Mouse (Mus musculus): ENCODE measurements around the gene Gnb1l. TPM values are rescaled to one million over a fixed set of nuclear protein-coding genes. Genes with fewer than 3 reads are reported as not detected.
A peak's percentile ranks its signal among the peaks of the same experiment; 100 is the strongest.

Gene Gnb1l
- total and polyA plus RNA-seq, 2 experiments from 2014 or later = 12.3 to 16.9 TPM

- no peak overlapping the region for H3K27ac ChIP-seq (ENCODE audit: low read depth, low read length)
- peaks cover 5% of the 10 kb centered on the region; the same call in 1 of the 2 replicates for H3K4me1 ChIP-seq (ENCODE audit: insufficient read depth)
- H3K9ac ChIP-seq = no peak overlapping the region
- no peak for ATAC-seq
- H3K36me3 ChIP-seq (ENCODE audit: insufficient read depth) = no peaks in the 10 kb centered on the region
- TF ChIP-seq CTCF (IDR thresholded peaks at IDR 0.05; ENCODE audit: low read depth) = no peak
- peaks cover 96% of the 10 kb centered on the region for H3K27me3 ChIP-seq (ENCODE audit: insufficient read depth, low read length)
- DNase-seq = no peak
- WGBS = 24% methylated on average over 10 of the region's 10 CpGs
- H3K4me3 ChIP-seq (ENCODE audit: low read depth, low read length) = no peak overlapping the region
- no peak overlapping the region for H3K4me2 ChIP-seq (ENCODE audit: low read depth)
- no peaks in the 10 kb centered on the region for H3K9me3 ChIP-seq (ENCODE audit: low read length)
Measured at GRCm38 (mm10) chr16:18584901-18585510, 86.5 kb downstream of the Gnb1l start.

- Histone ChIP-seq H3K36me3 (ENCODE audit: insufficient read depth) (no peaks in the 10 kb centered on the region), H3K9ac (no peak overlapping the region), H3K27me3 (ENCODE audit: insufficient read depth, low read length) (peaks cover 96% of the 10 kb centered on the region), H3K4me2 (ENCODE audit: low read depth) (no peak overlapping the region), H3K9me3 (ENCODE audit: low read length) (no peaks in the 10 kb centered on the region), H3K4me1 (ENCODE audit: insufficient read depth) (peaks cover 5% of the 10 kb centered on the region; the same call in 1 of the 2 replicates), H3K27ac (ENCODE audit: low read depth, low read length) (no peak overlapping the region), H3K4me3 (ENCODE audit: low read depth, low read length) (no peak overlapping the region)
- WGBS = 18% methylated on average over 10 of the region's 10 CpGs
- ATAC-seq (no peak), DNase-seq (no peak)
- TF ChIP-seq CTCF (IDR thresholded peaks at IDR 0.05; ENCODE audit: low read depth) = no peak
Measured at GRCm38 (mm10) chr16:18585676-18586075, 87.2 kb downstream of the Gnb1l start.

- peak overlapping the region; percentile 57 for H3K4me2 ChIP-seq (ENCODE audit: low read depth)
- 0 out of 2 replicates have a peak overlapping the region, but pooled peaks have one; percentile 14 for H3K9ac ChIP-seq
Measured at GRCm38 (mm10) chr16:18586076-18586905, 87.8 kb downstream of the Gnb1l start.

GRCm38 (mm10) chr16:18586906-18587546 is 88.5 kb downstream of the Gnb1l start:
- peak overlapping the region; percentile 37 for H3K4me3 ChIP-seq (ENCODE audit: low read depth, low read length)
- peaks cover 5% of the 10 kb centered on the region; the same call in 1 of the 2 replicates for H3K4me1 ChIP-seq (ENCODE audit: insufficient read depth)
- H3K9me3 ChIP-seq (ENCODE audit: low read length) = no peaks in the 10 kb centered on the region
- ATAC-seq (no peak), DNase-seq (no peak)
- H3K27ac ChIP-seq (ENCODE audit: low read depth, low read length) = no peak overlapping the region
- peak overlapping the region; percentile 57 for H3K4me2 ChIP-seq (ENCODE audit: low read depth)
- no peaks in the 10 kb centered on the region for H3K36me3 ChIP-seq (ENCODE audit: insufficient read depth)
- 5% methylated on average over 28 of the region's 62 CpGs for WGBS
- H3K27me3 ChIP-seq (ENCODE audit: insufficient read depth, low read length) = peaks cover 94% of the 10 kb centered on the region
- TF ChIP-seq CTCF (IDR thresholded peaks at IDR 0.05; ENCODE audit: low read depth) = no peak
- H3K9ac ChIP-seq = no peak overlapping the region

More at GRCm38 (mm10) chr16:18586076-18586905, 87.8 kb downstream of the Gnb1l start:
- Histone ChIP-seq H3K9me3 (ENCODE audit: low read length) (no peaks in the 10 kb centered on the region), H3K36me3 (ENCODE audit: insufficient read depth) (no peaks in the 10 kb centered on the region), H3K4me1 (ENCODE audit: insufficient read depth) (peaks cover 5% of the 10 kb centered on the region; the same call in 1 of the 2 replicates), H3K27me3 (ENCODE audit: insufficient read depth, low read length) (peaks cover 96% of the 10 kb centered on the region), H3K4me3 (ENCODE audit: low read depth, low read length) (peak overlapping the region; percentile 37), H3K27ac (ENCODE audit: low read depth, low read length) (no peak overlapping the region)
- DNase-seq = no peak
- ATAC-seq = no peak
- WGBS = 3% methylated on average over 82 of the region's 83 CpGs
- no peak for TF ChIP-seq CTCF (IDR thresholded peaks at IDR 0.05; ENCODE audit: low read depth)

- 6% methylated on average over 57 of the region's 57 CpGs for WGBS
- Histone ChIP-seq H3K4me1 (ENCODE audit: insufficient read depth) (peaks cover 5% of the 10 kb centered on the region; the same call in 1 of the 2 replicates), H3K36me3 (ENCODE audit: insufficient read depth) (no peaks in the 10 kb centered on the region), H3K27me3 (ENCODE audit: insufficient read depth, low read length) (peaks cover 90% of the 10 kb centered on the region), H3K4me2 (ENCODE audit: low read depth) (no peak overlapping the region), H3K9ac (no peak overlapping the region), H3K27ac (ENCODE audit: low read depth, low read length) (no peak overlapping the region), H3K9me3 (ENCODE audit: low read length) (no peaks in the 10 kb centered on the region), H3K4me3 (ENCODE audit: low read depth, low read length) (no peak overlapping the region)
- no peak for TF ChIP-seq CTCF (IDR thresholded peaks at IDR 0.05; ENCODE audit: low read depth)
- DNase-seq (no peak), ATAC-seq (peak; percentile 8; the same call in 1 of the 2 replicates)
Measured at GRCm38 (mm10) chr16:18587847-18588737, 89.6 kb downstream of the Gnb1l start.

GRCm38 (mm10) chr16:18588738-18589055 is 90.2 kb downstream of the Gnb1l start:
- Histone ChIP-seq H3K36me3 (ENCODE audit: insufficient read depth) (no peaks in the 10 kb centered on the region), H3K4me1 (ENCODE audit: insufficient read depth) (peaks cover 5% of the 10 kb centered on the region; the same call in 1 of the 2 replicates), H3K9ac (no peak overlapping the region), H3K4me2 (ENCODE audit: low read depth) (no peak overlapping the region), H3K9me3 (ENCODE audit: low read length) (no peaks in the 10 kb centered on the region), H3K27me3 (ENCODE audit: insufficient read depth, low read length) (peaks cover 88% of the 10 kb centered on the region), H3K4me3 (ENCODE audit: low read depth, low read length) (no peak overlapping the region), H3K27ac (ENCODE audit: low read depth, low read length) (no peak overlapping the region)
- 5% methylated on average over 31 of the region's 31 CpGs for WGBS
- ATAC-seq (no peak), DNase-seq (no peak)
- TF ChIP-seq CTCF (IDR thresholded peaks at IDR 0.05; ENCODE audit: low read depth) = no peak

Data from forebrain, postnatal 0 days (tissue).